Mouse (Mus musculus): ENCODE data around the gene Babam2. TPM values are rescaled to one million over a fixed set of nuclear protein-coding genes. Genes with fewer than 3 reads are reported as not detected.

Gene Babam2
- polyA plus RNA-seq, 1 experiment from 2014 or later: 22.1 TPM

GRCm38 (mm10) chr5:31908818-31909217, 211.3 kb downstream of the Babam2 start:
- ATAC-seq (no peak), DNase-seq (no peak)
- Histone ChIP-seq H3K4me2 (ENCODE audit: low read depth, low read length) (no peak overlapping the region), H3K27ac (ENCODE audit: low read depth) (no peak overlapping the region), H3K27me3 (ENCODE audit: insufficient read depth, low read length) (no peaks in the 10 kb centered on the region), H3K4me1 (ENCODE audit: insufficient read depth) (peaks cover 4% of the 10 kb centered on the region; the same call in 1 of the 2 replicates), H3K9ac (replicated peaks) (no peak overlapping the region), H3K4me3 (ENCODE audit: low read depth, low read length) (no peak overlapping the region), H3K36me3 (replicated peaks; ENCODE audit: insufficient read depth, low read length) (no peaks in the 10 kb centered on the region), H3K9me3 (ENCODE audit: low read length) (no peaks in the 10 kb centered on the region)
- WGBS (ENCODE audit: insufficient replicate concordance): 91% methylated on average over 2 of the region's 2 CpGs
- TF ChIP-seq EP300 (IDR thresholded peaks at IDR 0.05; ENCODE audit: low read depth): no peak
- TF ChIP-seq CTCF (IDR thresholded peaks at IDR 0.05; ENCODE audit: low read depth): no peak

- ATAC-seq (no peak), DNase-seq (no peak)
- no peaks in the 10 kb centered on the region for H3K9me3 ChIP-seq (ENCODE audit: low read length)
- H3K36me3 ChIP-seq (replicated peaks; ENCODE audit: insufficient read depth, low read length): no peaks in the 10 kb centered on the region
- no peak overlapping the region for H3K9ac ChIP-seq (replicated peaks)
- TF ChIP-seq CTCF (IDR thresholded peaks at IDR 0.05; ENCODE audit: low read depth) (no peak), EP300 (IDR thresholded peaks at IDR 0.05; ENCODE audit: low read depth) (no peak)
- H3K4me1 ChIP-seq (ENCODE audit: insufficient read depth): no peaks in the 10 kb centered on the region
- no peak overlapping the region for H3K4me2 ChIP-seq (ENCODE audit: low read depth, low read length)
- H3K27me3 ChIP-seq (ENCODE audit: insufficient read depth, low read length): no peaks in the 10 kb centered on the region
- H3K27ac ChIP-seq (ENCODE audit: low read depth): no peak overlapping the region
- H3K4me3 ChIP-seq (ENCODE audit: low read depth, low read length): no peak overlapping the region
- WGBS (ENCODE audit: insufficient replicate concordance): 80% methylated on average over 7 of the region's 7 CpGs
These were observed 218.8 kb downstream of the Babam2 start for GRCm38 (mm10) chr5:31916241-31916640.

DNA sequence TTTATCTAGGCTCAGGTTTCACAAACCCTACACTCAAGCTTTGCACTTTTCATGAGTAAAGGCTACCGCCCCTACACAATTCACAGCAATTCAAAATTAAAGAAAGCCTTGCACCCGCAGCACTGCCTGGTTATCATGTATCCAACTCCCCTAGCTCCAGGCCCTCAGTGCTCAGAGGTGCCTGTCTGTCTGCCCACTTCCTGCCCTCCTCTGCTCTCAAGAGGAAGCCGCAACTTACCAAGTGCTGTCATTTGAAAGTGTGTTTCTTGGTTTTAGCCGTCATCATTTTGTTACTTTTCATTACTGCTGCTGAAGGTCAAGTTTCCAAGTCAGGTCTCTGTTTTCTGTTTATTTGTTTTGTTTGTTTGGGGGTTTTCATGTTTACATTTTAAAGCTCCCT, 221.1 kb downstream of the Babam2 start:
- no peak overlapping the region for H3K4me2 ChIP-seq (ENCODE audit: low read depth, low read length)
- no peak overlapping the region for H3K4me3 ChIP-seq (ENCODE audit: low read depth, low read length)
- H3K9ac ChIP-seq (replicated peaks): no peak overlapping the region
- H3K27ac ChIP-seq (ENCODE audit: low read depth): no peak overlapping the region
- TF ChIP-seq EP300 (IDR thresholded peaks at IDR 0.05; ENCODE audit: low read depth) (no peak), CTCF (IDR thresholded peaks at IDR 0.05; ENCODE audit: low read depth) (no peak)
- no peaks in the 10 kb centered on the region for H3K4me1 ChIP-seq (ENCODE audit: insufficient read depth)
- H3K36me3 ChIP-seq (replicated peaks; ENCODE audit: insufficient read depth, low read length): no peaks in the 10 kb centered on the region
- H3K27me3 ChIP-seq (ENCODE audit: insufficient read depth, low read length): no peaks in the 10 kb centered on the region
- ATAC-seq (no peak), DNase-seq (no peak)
- 42% methylated on average over 4 of the region's 4 CpGs for WGBS (ENCODE audit: insufficient replicate concordance)
- no peaks in the 10 kb centered on the region for H3K9me3 ChIP-seq (ENCODE audit: low read length)

GRCm38 (mm10) chr5:31920129-31920528, 222.6 kb downstream of the Babam2 start:
- no peak overlapping the region for H3K4me2 ChIP-seq (ENCODE audit: low read depth, low read length)
- TF ChIP-seq CTCF (IDR thresholded peaks at IDR 0.05; ENCODE audit: low read depth) (no peak), EP300 (IDR thresholded peaks at IDR 0.05; ENCODE audit: low read depth) (no peak)
- H3K4me1 ChIP-seq (ENCODE audit: insufficient read depth): no peaks in the 10 kb centered on the region
- no peak overlapping the region for H3K4me3 ChIP-seq (ENCODE audit: low read depth, low read length)
- H3K36me3 ChIP-seq (replicated peaks; ENCODE audit: insufficient read depth, low read length): no peaks in the 10 kb centered on the region
- no peak overlapping the region for H3K9ac ChIP-seq (replicated peaks)
- no peak overlapping the region for H3K27ac ChIP-seq (ENCODE audit: low read depth)
- ATAC-seq: no peak
- no peak for DNase-seq
- H3K9me3 ChIP-seq (ENCODE audit: low read length): no peaks in the 10 kb centered on the region
- no peaks in the 10 kb centered on the region for H3K27me3 ChIP-seq (ENCODE audit: insufficient read depth, low read length)

GRCm38 (mm10) chr5:31920890-31921289, 223.4 kb downstream of the Babam2 start:
- ATAC-seq (no peak), DNase-seq (no peak)
- H3K4me2 ChIP-seq (ENCODE audit: low read depth, low read length): no peak overlapping the region
- no peaks in the 10 kb centered on the region for H3K36me3 ChIP-seq (replicated peaks; ENCODE audit: insufficient read depth, low read length)
- H3K4me3 ChIP-seq (ENCODE audit: low read depth, low read length): no peak overlapping the region
- no peaks in the 10 kb centered on the region for H3K9me3 ChIP-seq (ENCODE audit: low read length)
- 59% methylated on average over 1 of the region's 1 CpGs for WGBS (ENCODE audit: insufficient replicate concordance)
- TF ChIP-seq EP300 (IDR thresholded peaks at IDR 0.05; ENCODE audit: low read depth) (0 out of 2 replicates have a peak, but pooled peaks have one; percentile 13), CTCF (IDR thresholded peaks at IDR 0.05; ENCODE audit: low read depth) (no peak)
- H3K4me1 ChIP-seq (ENCODE audit: insufficient read depth): no peaks in the 10 kb centered on the region
- H3K9ac ChIP-seq (replicated peaks): no peak overlapping the region
- no peaks in the 10 kb centered on the region for H3K27me3 ChIP-seq (ENCODE audit: insufficient read depth, low read length)
- H3K27ac ChIP-seq (ENCODE audit: low read depth): no peak overlapping the region

DNA sequence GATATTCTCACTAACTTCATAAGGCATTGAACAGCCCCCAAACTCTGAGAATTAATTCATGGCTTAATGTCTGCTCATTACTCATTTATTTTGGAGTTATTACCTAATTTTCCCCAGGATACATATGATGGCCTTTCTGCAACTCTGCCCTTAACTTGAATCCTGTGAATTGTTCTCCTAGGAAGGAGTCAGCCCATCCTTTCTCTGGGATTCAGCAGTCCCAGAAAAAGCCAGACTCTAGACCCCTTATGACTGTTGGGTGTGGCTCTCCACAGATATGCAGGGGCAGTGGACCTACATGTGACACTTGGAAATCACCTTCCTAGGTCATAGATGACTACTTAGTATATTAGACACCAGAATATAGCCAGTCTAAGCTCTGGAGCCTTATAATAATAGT, 226.6 kb downstream of the Babam2 start:
- DNase-seq: no peak
- H3K9ac ChIP-seq (replicated peaks): no peak overlapping the region
- H3K27ac ChIP-seq (ENCODE audit: low read depth): no peak overlapping the region
- H3K4me2 ChIP-seq (ENCODE audit: low read depth, low read length): no peak overlapping the region
- no peak for ATAC-seq
- H3K27me3 ChIP-seq (ENCODE audit: insufficient read depth, low read length): no peaks in the 10 kb centered on the region
- H3K9me3 ChIP-seq (ENCODE audit: low read length): no peaks in the 10 kb centered on the region
- H3K4me3 ChIP-seq (ENCODE audit: low read depth, low read length): no peak overlapping the region
- no peaks in the 10 kb centered on the region for H3K4me1 ChIP-seq (ENCODE audit: insufficient read depth)
- H3K36me3 ChIP-seq (replicated peaks; ENCODE audit: insufficient read depth, low read length): no peaks in the 10 kb centered on the region
- TF ChIP-seq CTCF (IDR thresholded peaks at IDR 0.05; ENCODE audit: low read depth): no peak
- no peak for TF ChIP-seq EP300 (IDR thresholded peaks at IDR 0.05; ENCODE audit: low read depth)

- 88% methylated on average over 1 of the region's 1 CpGs for WGBS (ENCODE audit: insufficient replicate concordance)
- ATAC-seq (no peak), DNase-seq (peak; percentile 55)
- Histone ChIP-seq H3K27me3 (ENCODE audit: insufficient read depth, low read length) (no peaks in the 10 kb centered on the region), H3K4me2 (ENCODE audit: low read depth, low read length) (no peak overlapping the region), H3K36me3 (replicated peaks; ENCODE audit: insufficient read depth, low read length) (no peaks in the 10 kb centered on the region), H3K27ac (ENCODE audit: low read depth) (no peak overlapping the region), H3K4me3 (ENCODE audit: low read depth, low read length) (no peak overlapping the region), H3K9ac (replicated peaks) (no peak overlapping the region), H3K4me1 (ENCODE audit: insufficient read depth) (no peaks in the 10 kb centered on the region), H3K9me3 (ENCODE audit: low read length) (no peaks in the 10 kb centered on the region)
- TF ChIP-seq CTCF (IDR thresholded peaks at IDR 0.05; ENCODE audit: low read depth) (peak; percentile 69), EP300 (IDR thresholded peaks at IDR 0.05; ENCODE audit: low read depth) (no peak)
These were observed 229.1 kb downstream of the Babam2 start for GRCm38 (mm10) chr5:31926551-31926950.

Measured in liver, postnatal 0 days (tissue).